Mouse (Mus musculus): ENCODE data around the gene Acad10.

- TF ChIP-seq CTCF (IDR thresholded peaks at IDR 0.05; ENCODE audit: insufficient read depth, low read depth, low read length) (no peak), POLR2A (IDR thresholded peaks at IDR 0.05; ENCODE audit: insufficient read depth, low read depth, low read length) (peak; percentile 85)
Observed at GRCm38 (mm10) chr5:121660059-121660896, at the start of gene Acad10, which contains the start of gene Brap.

Measured in olfactory bulb, adult 2 months (tissue).